Mouse (Mus musculus): ENCODE data around the gene Ugt1a9. TPM values are rescaled to one million over a fixed set of nuclear protein-coding genes. Genes with fewer than 3 reads are reported as not detected.
"Not testable (repeated sequence)": the region's sequence is repeated elsewhere in the genome, so short reads cannot be mapped to it uniquely, and the experiment has no call there.

Gene Ugt1a9
- polyA plus RNA-seq, 1 experiment from 2014 or later: not detected

GRCm38 (mm10) chr1:88121521-88121920 is 50.9 kb downstream of the Ugt1a9 start:
- not testable (repeated sequence) for H3K4me3 ChIP-seq; H3K27me3 ChIP-seq (ENCODE audit: low read depth, poor library complexity, severe bottlenecking); H3K36me3 ChIP-seq; H3K9me3 ChIP-seq (replicated peaks); H3K27ac ChIP-seq (replicated peaks); H3K4me1 ChIP-seq; DNase-seq (ENCODE audit: low spot score)
- WGBS: no CpG with 5 or more reads among the region's 1 CpGs

- 77% methylated on average over 4 of the region's 4 CpGs for WGBS
- H3K27ac ChIP-seq (replicated peaks); H3K36me3 ChIP-seq; H3K27me3 ChIP-seq (ENCODE audit: low read depth, poor library complexity, severe bottlenecking); H3K4me1 ChIP-seq; H3K4me3 ChIP-seq; H3K9me3 ChIP-seq (replicated peaks); DNase-seq (ENCODE audit: low spot score): not testable (repeated sequence)
Observed at GRCm38 (mm10) chr1:88125827-88126360, 55.3 kb downstream of the Ugt1a9 start.

GRCm38 (mm10) chr1:88129091-88129490 is 58.5 kb downstream of the Ugt1a9 start:
- WGBS: 91% methylated on average over 2 of the region's 2 CpGs
- H3K36me3 ChIP-seq; H3K27ac ChIP-seq (replicated peaks); H3K9me3 ChIP-seq (replicated peaks); H3K4me1 ChIP-seq; DNase-seq (ENCODE audit: low spot score); H3K27me3 ChIP-seq (ENCODE audit: low read depth, poor library complexity, severe bottlenecking); H3K4me3 ChIP-seq: not testable (repeated sequence)

- not testable (repeated sequence) for H3K9me3 ChIP-seq (replicated peaks); H3K27me3 ChIP-seq (ENCODE audit: low read depth, poor library complexity, severe bottlenecking); H3K36me3 ChIP-seq; H3K27ac ChIP-seq (replicated peaks); H3K4me3 ChIP-seq; DNase-seq (ENCODE audit: low spot score); H3K4me1 ChIP-seq
- 97% methylated on average over 1 of the region's 1 CpGs for WGBS
Observed at GRCm38 (mm10) chr1:88130223-88130622, 59.6 kb downstream of the Ugt1a9 start.

- no peak for DNase-seq (ENCODE audit: low spot score)
- H3K4me3 ChIP-seq: no peak overlapping the region
- peaks cover 3% of the 10 kb centered on the region for H3K4me1 ChIP-seq
- H3K36me3 ChIP-seq: no peaks in the 10 kb centered on the region
- H3K9me3 ChIP-seq (replicated peaks): no peaks in the 10 kb centered on the region
- 86% methylated on average over 3 of the region's 3 CpGs for WGBS
- 0 out of 2 replicates have a peak overlapping the region, but pooled peaks have one; percentile 52 for H3K27ac ChIP-seq (replicated peaks)
- no peaks in the 10 kb centered on the region for H3K27me3 ChIP-seq (ENCODE audit: low read depth, poor library complexity, severe bottlenecking)
Observed at GRCm38 (mm10) chr1:88133908-88134456, 63.4 kb downstream of the Ugt1a9 start.

GRCm38 (mm10) chr1:88134457-88135011 is 63.9 kb downstream of the Ugt1a9 start, which contains the start of gene Ugt1a6a:
TSS of gene Ugt1a6a (plus strand) at chr1:88134809.
- not testable (repeated sequence) for H3K4me1 ChIP-seq; H3K9me3 ChIP-seq (replicated peaks); H3K4me3 ChIP-seq; H3K36me3 ChIP-seq; H3K27me3 ChIP-seq (ENCODE audit: low read depth, poor library complexity, severe bottlenecking); DNase-seq (ENCODE audit: low spot score)
- 55% methylated on average over 5 of the region's 5 CpGs for WGBS
- 0 out of 2 replicates have a peak within 1 kb of the TSS, but pooled peaks have one; percentile 52 for H3K27ac ChIP-seq (replicated peaks)

- H3K36me3 ChIP-seq; H3K9me3 ChIP-seq (replicated peaks); H3K27ac ChIP-seq (replicated peaks); H3K4me3 ChIP-seq; H3K27me3 ChIP-seq (ENCODE audit: low read depth, poor library complexity, severe bottlenecking); DNase-seq (ENCODE audit: low spot score); H3K4me1 ChIP-seq: not testable (repeated sequence)
- 94% methylated on average over 6 of the region's 6 CpGs for WGBS
Observed at GRCm38 (mm10) chr1:88135229-88135904, 64.8 kb downstream of the Ugt1a9 start.

- Histone ChIP-seq H3K27me3 (ENCODE audit: low read depth, poor library complexity, severe bottlenecking) (no peaks in the 10 kb centered on the region), H3K9me3 (replicated peaks) (no peaks in the 10 kb centered on the region), H3K4me3 (no peak overlapping the region), H3K27ac (replicated peaks) (no peak overlapping the region), H3K4me1 (peaks cover 3% of the 10 kb centered on the region), H3K36me3 (no peaks in the 10 kb centered on the region)
- WGBS: 76% methylated on average over 2 of the region's 2 CpGs
- no peak for DNase-seq (ENCODE audit: low spot score)
Observed at GRCm38 (mm10) chr1:88136646-88137045, 66.0 kb downstream of the Ugt1a9 start.

GRCm38 (mm10) chr1:88137264-88137663 is 66.7 kb downstream of the Ugt1a9 start:
- DNase-seq (ENCODE audit: low spot score): no peak
- peaks cover 3% of the 10 kb centered on the region for H3K4me1 ChIP-seq
- H3K27me3 ChIP-seq (ENCODE audit: low read depth, poor library complexity, severe bottlenecking): no peaks in the 10 kb centered on the region
- WGBS: 90% methylated on average over 3 of the region's 3 CpGs
- no peak overlapping the region for H3K4me3 ChIP-seq
- no peak overlapping the region for H3K27ac ChIP-seq (replicated peaks)
- no peaks in the 10 kb centered on the region for H3K36me3 ChIP-seq
- no peaks in the 10 kb centered on the region for H3K9me3 ChIP-seq (replicated peaks)

- no peaks in the 10 kb centered on the region for H3K27me3 ChIP-seq (ENCODE audit: low read depth, poor library complexity, severe bottlenecking)
- no peak overlapping the region for H3K4me3 ChIP-seq
- 90% methylated on average over 1 of the region's 1 CpGs for WGBS
- no peak overlapping the region for H3K27ac ChIP-seq (replicated peaks)
- no peaks in the 10 kb centered on the region for H3K36me3 ChIP-seq
- H3K4me1 ChIP-seq: peaks cover 3% of the 10 kb centered on the region
- no peaks in the 10 kb centered on the region for H3K9me3 ChIP-seq (replicated peaks)
- DNase-seq (ENCODE audit: low spot score): no peak
Observed at GRCm38 (mm10) chr1:88138145-88138544, 67.5 kb downstream of the Ugt1a9 start.

- not testable (repeated sequence) for H3K9me3 ChIP-seq (replicated peaks); H3K4me1 ChIP-seq; H3K4me3 ChIP-seq; H3K27ac ChIP-seq (replicated peaks); DNase-seq (ENCODE audit: low spot score); H3K36me3 ChIP-seq; H3K27me3 ChIP-seq (ENCODE audit: low read depth, poor library complexity, severe bottlenecking)
- 63% methylated on average over 1 of the region's 1 CpGs for WGBS
Observed at GRCm38 (mm10) chr1:88140492-88140891, 69.9 kb downstream of the Ugt1a9 start.

- not testable (repeated sequence) for H3K4me3 ChIP-seq; H3K27me3 ChIP-seq (ENCODE audit: low read depth, poor library complexity, severe bottlenecking); H3K4me1 ChIP-seq; H3K27ac ChIP-seq (replicated peaks); H3K9me3 ChIP-seq (replicated peaks); H3K36me3 ChIP-seq
- WGBS: 6% methylated on average over 5 of the region's 5 CpGs
- DNase-seq (ENCODE audit: low spot score): peak; percentile 27
Observed at GRCm38 (mm10) chr1:88143966-88144675, 73.5 kb downstream of the Ugt1a9 start.

- not testable (repeated sequence) for H3K27me3 ChIP-seq (ENCODE audit: low read depth, poor library complexity, severe bottlenecking); H3K27ac ChIP-seq (replicated peaks); H3K36me3 ChIP-seq; H3K9me3 ChIP-seq (replicated peaks); H3K4me1 ChIP-seq; DNase-seq (ENCODE audit: low spot score); H3K4me3 ChIP-seq
- 78% methylated on average over 2 of the region's 2 CpGs for WGBS
Observed at GRCm38 (mm10) chr1:88145278-88145677, 74.7 kb downstream of the Ugt1a9 start.

Data from midbrain, embryonic 10.5 days (tissue).